Mouse (Mus musculus) MEL (cell line): Measurements from ENCODE around the gene Rnf19b. TPM values are rescaled to one million over a fixed set of nuclear protein-coding genes. Genes with fewer than 3 reads are reported as not detected.

Source experiments
- DNase-seq: peaks from one replicate; pipeline ENCODE4 v3.0.0; 2011; ENCODE audit warnings: low read depth, low spot score
- H3K27ac ChIP-seq: 2 replicates; pipeline ENCODE4 v1.5.1; 2012; ENCODE audit warnings: low read depth, mild to moderate bottlenecking, control low read depth, low read length, moderate library complexity; ENCODE audit not compliant: control insufficient read depth
- H3K27me3 ChIP-seq, 2 experiments: fragments of 150-350 bp in 1 of 2; sonication (generic) in 1 of 2; 2 replicates each; pipeline ENCODE4 v1.6.1; 2012; ENCODE audit warnings: low read length in 2 of 2, mild to moderate bottlenecking in 2 of 2, improper control_type of control experiment in 1 of 2, moderate library complexity in 1 of 2; ENCODE audit not compliant: insufficient read depth in 2 of 2, control insufficient read depth in 1 of 2
- H3K36me3 ChIP-seq, 2 experiments: 2 replicates each; pipeline ENCODE4 v1.6.1; 2012 to 2014; ENCODE audit warnings: low read length in 2 of 2, improper control_type of control experiment in 1 of 2, inconsistent platforms in 1 of 2, mild to moderate bottlenecking in 1 of 2; ENCODE audit not compliant: insufficient read depth in 2 of 2, control insufficient read depth in 1 of 2
- H3K4me1 ChIP-seq, 2 experiments: fragments of 150-350 bp in 1 of 2; sonication (generic) in 1 of 2; 2 replicates each; pipeline ENCODE4 v1.6.1; 2012; ENCODE audit warnings: low read length in 2 of 2, improper control_type of control experiment in 1 of 2, mild to moderate bottlenecking in 1 of 2; ENCODE audit not compliant: insufficient read depth in 2 of 2, control insufficient read depth in 1 of 2
- H3K4me3 ChIP-seq, 2 experiments: fragments of 150-350 bp in 1 of 2; sonication (generic) in 1 of 2; 2 replicates each; pipeline ENCODE4 v1.5.1; 2012; ENCODE audit warnings: low read depth in 2 of 2, low read length in 2 of 2, mild to moderate bottlenecking in 2 of 2, moderate library complexity in 2 of 2, control low read depth in 1 of 2, improper control_type of control experiment in 1 of 2; ENCODE audit not compliant: control insufficient read depth in 1 of 2, insufficient read depth in 1 of 2
- H3K79me2 ChIP-seq: 2 replicates; pipeline ENCODE4 v1.6.1; 2012; ENCODE audit warnings: mild to moderate bottlenecking, low read length, moderate library complexity; ENCODE audit not compliant: control insufficient read depth, poor library complexity, insufficient read depth
- H3K9ac ChIP-seq: 2 replicates; pipeline ENCODE4 v1.6.1; 2012; ENCODE audit warnings: low read depth, mild to moderate bottlenecking, control low read depth, low read length, moderate library complexity; ENCODE audit not compliant: control insufficient read depth, poor library complexity, severe bottlenecking
- H3K9me3 ChIP-seq: fragments of 150-350 bp; sonication (generic); replicated peaks from 2 replicates; pipeline ENCODE4 v1.6.1; 2012; ENCODE audit warnings: mild to moderate bottlenecking, low read length, improper control_type of control experiment, moderate library complexity; ENCODE audit not compliant: insufficient read depth
- BHLHE40 ChIP-seq: IDR thresholded peaks from 2 replicates; pipeline ENCODE4 v1.6.1; 2012; ENCODE audit warnings: low read depth, mild to moderate bottlenecking, inconsistent platforms, low read length, improper control_type of control experiment, borderline replicate concordance
- CHD1 ChIP-seq: IDR thresholded peaks from 2 replicates; pipeline ENCODE4 v1.6.1; 2012; ENCODE audit warnings: low read depth, mild to moderate bottlenecking, inconsistent platforms, low read length, improper control_type of control experiment
- CHD2 ChIP-seq: IDR thresholded peaks from 2 replicates; pipeline ENCODE4 v1.6.1; 2011; ENCODE audit warnings: low read length, improper control_type of control experiment
- CTCF ChIP-seq, 3 experiments: IDR thresholded peaks in 2 of 3; conservative IDR thresholded peaks in 1 of 3; 2 replicates each; pipeline ENCODE4 v1.5.1; 2011 to 2012; ENCODE audit warnings: low read length in 3 of 3, low read depth in 2 of 3, mild to moderate bottlenecking in 2 of 3, improper control_type of control experiment in 1 of 3, inconsistent platforms in 1 of 3, mixed read lengths in 1 of 3, moderate library complexity in 1 of 3; ENCODE audit not compliant: control insufficient read depth in 1 of 3, insufficient read depth in 1 of 3, poor library complexity in 1 of 3, severe bottlenecking in 1 of 3
- E2F4 ChIP-seq: IDR thresholded peaks from 2 replicates; pipeline ENCODE4 v1.6.1; 2011; ENCODE audit warnings: low read depth, low read length, improper control_type of control experiment, borderline replicate concordance
- ELF1 ChIP-seq: IDR thresholded peaks from 2 replicates; pipeline ENCODE4 v1.6.1; 2014; ENCODE audit warnings: low read depth, mild to moderate bottlenecking, inconsistent platforms, low read length, improper control_type of control experiment, moderate library complexity
- ETS1 ChIP-seq: IDR thresholded peaks from 2 replicates; pipeline ENCODE4 v1.6.1; 2012; ENCODE audit warnings: low read depth, mild to moderate bottlenecking, inconsistent platforms, low read length, improper control_type of control experiment, moderate library complexity
- GABPA ChIP-seq: IDR thresholded peaks from 2 replicates; pipeline ENCODE4 v1.6.1; 2012; ENCODE audit warnings: low read depth, mild to moderate bottlenecking, inconsistent platforms, low read length, improper control_type of control experiment, moderate library complexity
- HCFC1 ChIP-seq: IDR thresholded peaks from 2 replicates; pipeline ENCODE4 v1.6.1; 2012; ENCODE audit warnings: low read depth, mild to moderate bottlenecking, inconsistent platforms, low read length, improper control_type of control experiment, moderate library complexity
- JUND ChIP-seq: IDR thresholded peaks from 2 replicates; pipeline ENCODE4 v1.6.1; 2011; ENCODE audit warnings: low read depth, mild to moderate bottlenecking, improper control_type of control experiment, low read length
- KAT2A ChIP-seq: conservative IDR thresholded peaks from 2 replicates; pipeline ENCODE4 v1.6.1; 2012; ENCODE audit warnings: low read depth, low read length, improper control_type of control experiment, inconsistent platforms
- MAFK ChIP-seq: IDR thresholded peaks from 2 replicates; pipeline ENCODE4 v1.6.1; 2011; ENCODE audit warnings: low read depth, mild to moderate bottlenecking, low read length, improper control_type of control experiment, borderline replicate concordance
- MAX ChIP-seq: IDR thresholded peaks from 2 replicates; pipeline ENCODE4 v1.6.1; 2011; ENCODE audit warnings: low read length, improper control_type of control experiment
- MAZ ChIP-seq: IDR thresholded peaks from 2 replicates; pipeline ENCODE4 v1.6.1; 2012; ENCODE audit warnings: low read depth, mild to moderate bottlenecking, inconsistent platforms, low read length, improper control_type of control experiment
- MYC ChIP-seq: IDR thresholded peaks from 2 replicates; pipeline ENCODE4 v1.6.1; 2011; ENCODE audit warnings: low read depth, mild to moderate bottlenecking, low read length, improper control_type of control experiment, moderate library complexity
- NRF1 ChIP-seq: IDR thresholded peaks from 2 replicates; pipeline ENCODE4 v1.6.1; 2014; ENCODE audit warnings: low read depth, mild to moderate bottlenecking, inconsistent platforms, low read length, improper control_type of control experiment, moderate library complexity; ENCODE audit not compliant: poor library complexity, insufficient read depth, severe bottlenecking
- POLR2AphosphoS5 ChIP-seq: IDR thresholded peaks from 2 replicates; pipeline ENCODE4 v1.6.1; 2012; ENCODE audit warnings: low read depth, borderline replicate concordance, mild to moderate bottlenecking, inconsistent platforms, low read length, moderate library complexity, mixed read lengths
- RAD21 ChIP-seq: IDR thresholded peaks from 2 replicates; pipeline ENCODE4 v1.6.1; 2011; ENCODE audit warnings: mild to moderate bottlenecking, low read depth, low read length, improper control_type of control experiment
- RCOR1 ChIP-seq: IDR thresholded peaks from 2 replicates; pipeline ENCODE4 v1.6.1; 2012; ENCODE audit warnings: low read depth, mild to moderate bottlenecking, inconsistent platforms, low read length, improper control_type of control experiment
- TBP ChIP-seq: IDR thresholded peaks from 2 replicates; pipeline ENCODE4 v1.8.0; 2011; ENCODE audit warnings: low read depth, low read length, improper control_type of control experiment
- TCF12 ChIP-seq: IDR thresholded peaks from 2 replicates; pipeline ENCODE4 v1.6.1; 2014; ENCODE audit warnings: low read depth, mild to moderate bottlenecking, inconsistent platforms, low read length, improper control_type of control experiment, moderate library complexity
- UBTF ChIP-seq: IDR thresholded peaks from 2 replicates; pipeline ENCODE4 v1.6.1; 2012; ENCODE audit warnings: low read depth, mild to moderate bottlenecking, inconsistent platforms, low read length, improper control_type of control experiment, moderate library complexity, borderline replicate concordance; ENCODE audit not compliant: insufficient read depth
- ZMIZ1 ChIP-seq: IDR thresholded peaks from 2 replicates; pipeline ENCODE4 v1.6.1; 2012; ENCODE audit warnings: low read depth, mild to moderate bottlenecking, inconsistent platforms, low read length, improper control_type of control experiment, moderate library complexity
- polyA plus RNA-seq, 2 experiments: library from polyadenylated mRNA; stranded (reverse) in 1 of 2; unstranded in 1 of 2; fragments of >175 nt in 1 of 2; fragments of >200 nt in 1 of 2; gene quantifications; 2 replicates each; pipeline versions ENCODE4 v1.2.1 to v1.2.4; 2012; ENCODE audit warnings: low replicate concordance in 2 of 2, low read depth in 1 of 2; ENCODE audit not compliant: insufficient read length in 2 of 2, insufficient read depth in 1 of 2, missing spikeins in 1 of 2
- total RNA-seq: library from RNA; depleted of rRNA; stranded (reverse); fragments of 300-350 nt; gene quantifications from 2 replicates; pipeline ENCODE4 v1.2.3, GENCODE M21; 2012

Gene Rnf19b
- total and polyA plus RNA-seq, 3 experiments: 26.3 to 30.0 TPM; not detected in 1

- TF ChIP-seq UBTF (no peak), CHD2 (no peak), TCF12 (no peak), JUND (no peak), TBP (no peak), E2F4 (no peak), NRF1 (no peak), CHD1 (no peak), RCOR1 (no peak), ZMIZ1 (no peak), BHLHE40 (peak; percentile 62; the same call in 1 of the 2 replicates), MAZ (no peak), ELF1 (no peak), RAD21 (no peak), HCFC1 (no peak)
Observed at GRCm38 (mm10) chr4:129128582-129129338, 70.7 kb downstream of the Rnf19b start (continued).

GRCm38 (mm10) chr4:129129387-129129786, 71.3 kb downstream of the Rnf19b start:
- H3K4me3 ChIP-seq: peak overlapping the region; percentile 43 to 74
- TF ChIP-seq POLR2AphosphoS5 (no peak), MYC (no peak), JUND (no peak), MAFK (peak; percentile 56; the same call in 1 of the 2 replicates), UBTF (no peak), NRF1 (no peak), MAZ (no peak), GABPA (no peak), CTCF (IDR thresholded peaks at IDR 0.05 in 2 of 3, conservative IDR thresholded peaks at IDR 0.05 in 1 of 3; ENCODE audit: control insufficient read depth in 1 of 3, insufficient read depth in 1 of 3, low read depth in 2 of 3, low read length in 3 of 3, poor library complexity in 1 of 3, severe bottlenecking in 1 of 3) (no peak), KAT2A (no peak), E2F4 (no peak), ETS1 (no peak), TCF12 (no peak), MAX (peak; percentile 50; the same call in 1 of the 2 replicates)
- TF ChIP-seq, all 39 proteins: peak for 2
- Histone ChIP-seq H3K36me3 (peaks cover 0 to 5% of the 10 kb centered on the region in 2 experiments; a peak in 2 of 4 replicates), H3K9ac (peak overlapping the region; percentile 51; the same call in 1 of the 2 replicates), H3K9me3 (no peaks in the 10 kb centered on the region), H3K4me1 (peaks cover 6 to 17% of the 10 kb centered on the region in 2 experiments; a peak in 3 of 4 replicates), H3K27ac (no peak overlapping the region), H3K27me3 (no peaks in the 10 kb centered on the region), H3K79me2 (no peaks in the 10 kb centered on the region; the same call in 1 of the 2 replicates)
- no peak for DNase-seq
